Mouse (Mus musculus) embryonic facial prominence, embryonic 14.5 days (tissue): ENCODE results near the gene Btbd9. TPM values are rescaled to one million over a fixed set of nuclear protein-coding genes. Genes with fewer than 3 reads are reported as not detected.

Experiments used
- ATAC-seq: fragments of 200-750 bp; cut with Nextera tagmentation; 2 replicates; pipeline ENCODE4 v1.8.0; 2017; ENCODE audit warnings: low read depth, moderate number of reproducible peaks, moderate TSS enrichment
- DNase-seq: peaks from one replicate; pipeline ENCODE4 v3.0.0-alpha.2; 2015; ENCODE audit warnings: low spot score
- H3K27ac ChIP-seq: fragments of 300-500 bp; sonication (generic); replicated peaks from 2 replicates; pipeline ENCODE4 v1.5.1; 2014; ENCODE audit warnings: low read depth, mild to moderate bottlenecking, low read length, moderate library complexity
- H3K27me3 ChIP-seq: fragments of 300-500 bp; sonication (generic); replicated peaks from 2 replicates; pipeline ENCODE4 v1.6.1; 2014; ENCODE audit warnings: low read length; ENCODE audit not compliant: control insufficient read depth, insufficient read depth
- H3K36me3 ChIP-seq: fragments of 300-500 bp; sonication (generic); 2 replicates; pipeline ENCODE4 v1.6.1; 2014; ENCODE audit warnings: low read length, mixed read lengths; ENCODE audit not compliant: control insufficient read depth, insufficient read depth
- H3K4me1 ChIP-seq: fragments of 300-500 bp; sonication (generic); 2 replicates; pipeline ENCODE4 v1.6.1; 2014; ENCODE audit warnings: antibody characterized with exemption, low read length; ENCODE audit not compliant: control insufficient read depth, insufficient read depth
- H3K4me2 ChIP-seq: fragments of 300-500 bp; sonication (generic); 2 replicates; pipeline ENCODE4 v1.6.1; 2014; ENCODE audit warnings: low read depth, mild to moderate bottlenecking, low read length, moderate library complexity, mixed read lengths
- H3K4me3 ChIP-seq: fragments of 300-500 bp; sonication (generic); 2 replicates; pipeline ENCODE4 v1.5.1; 2014; ENCODE audit warnings: low read depth, mild to moderate bottlenecking, low read length
- H3K9ac ChIP-seq: fragments of 300-500 bp; sonication (generic); 2 replicates; pipeline ENCODE4 v1.6.1; 2014; ENCODE audit warnings: low read depth, mild to moderate bottlenecking, low read length, moderate library complexity, mixed read lengths
- H3K9me3 ChIP-seq: fragments of 300-500 bp; sonication (generic); 2 replicates; pipeline ENCODE4 v1.6.1; 2016; ENCODE audit warnings: low read length; ENCODE audit not compliant: control insufficient read depth
- WGBS: fragments of 180-500 bp; shearing (Covaris S2); extraction: QIAGEN DNeasy Blood & Tissue Kit; methylation state at CpG from one replicate; pipeline ENCODE4 v1.1.7; 2014; 5-methylcytosine and 5-hydroxymethylcytosine counted together
- polyA plus RNA-seq: library from polyadenylated mRNA; unstranded; fragments of >200 nt; fragmentation: Nextera tagmentation; extraction: Ambion mirVana; gene quantifications from 2 replicates; pipeline ENCODE4 v1.2.1, GENCODE M21; 2014

Gene Btbd9
- polyA plus RNA-seq, 1 experiment from 2014 or later, result 38.0 TPM

DNA sequence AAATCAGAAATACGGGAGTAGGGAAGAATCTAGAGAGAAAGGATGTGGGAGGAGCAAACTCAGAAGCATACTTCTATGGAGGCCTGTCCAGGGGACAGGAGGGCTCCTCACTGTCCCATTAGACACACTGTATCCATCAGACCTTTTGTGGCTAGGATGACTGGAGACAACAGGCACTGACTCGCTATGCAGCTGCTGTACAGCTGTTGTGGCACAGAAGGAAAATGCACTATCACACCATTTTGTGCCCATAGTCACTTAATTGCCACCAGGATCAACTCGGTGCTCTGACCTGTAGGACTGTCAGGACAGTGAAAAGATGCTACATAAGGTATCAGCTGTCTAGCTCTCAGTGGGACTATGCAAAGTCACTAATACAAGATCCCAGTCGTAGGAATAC is 266.7 kb downstream of the Btbd9 start:
- Histone ChIP-seq H3K9ac (no peak overlapping the region), H3K27ac (no peak overlapping the region), H3K9me3 (no peaks in the 10 kb centered on the region), H3K27me3 (no peaks in the 10 kb centered on the region), H3K36me3 (no peaks in the 10 kb centered on the region), H3K4me1 (no peaks in the 10 kb centered on the region), H3K4me2 (no peak overlapping the region), H3K4me3 (no peak overlapping the region)
- WGBS, result 61% methylated on average over 4 of the region's 4 CpGs
- DNase-seq, result no peak
- no peak for ATAC-seq

DNA sequence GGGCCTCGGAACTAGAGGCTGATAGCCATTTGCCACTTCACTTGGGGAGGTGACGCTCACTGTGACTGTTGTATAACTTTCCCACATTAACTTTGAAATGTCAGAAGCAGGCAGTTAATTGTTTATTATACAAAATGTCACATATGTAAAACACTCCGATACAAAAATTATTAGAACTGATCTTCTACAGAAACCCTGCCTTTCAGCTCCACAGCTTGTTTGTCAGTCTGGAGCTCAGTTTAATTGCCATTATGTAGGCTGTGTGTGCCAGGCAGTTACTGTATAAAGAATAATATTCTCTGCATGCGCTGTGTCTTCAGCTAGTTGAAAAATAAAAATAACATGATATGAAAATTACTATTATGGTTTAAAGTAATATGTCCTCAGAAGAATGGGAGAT is 267.4 kb downstream of the Btbd9 start:
- Histone ChIP-seq H3K4me1 (no peaks in the 10 kb centered on the region), H3K4me3 (no peak overlapping the region), H3K27me3 (no peaks in the 10 kb centered on the region), H3K9me3 (no peaks in the 10 kb centered on the region), H3K9ac (no peak overlapping the region), H3K4me2 (no peak overlapping the region), H3K36me3 (no peaks in the 10 kb centered on the region), H3K27ac (no peak overlapping the region)
- DNase-seq (no peak), ATAC-seq (no peak)
- WGBS, result 81% methylated on average over 4 of the region's 4 CpGs

DNA sequence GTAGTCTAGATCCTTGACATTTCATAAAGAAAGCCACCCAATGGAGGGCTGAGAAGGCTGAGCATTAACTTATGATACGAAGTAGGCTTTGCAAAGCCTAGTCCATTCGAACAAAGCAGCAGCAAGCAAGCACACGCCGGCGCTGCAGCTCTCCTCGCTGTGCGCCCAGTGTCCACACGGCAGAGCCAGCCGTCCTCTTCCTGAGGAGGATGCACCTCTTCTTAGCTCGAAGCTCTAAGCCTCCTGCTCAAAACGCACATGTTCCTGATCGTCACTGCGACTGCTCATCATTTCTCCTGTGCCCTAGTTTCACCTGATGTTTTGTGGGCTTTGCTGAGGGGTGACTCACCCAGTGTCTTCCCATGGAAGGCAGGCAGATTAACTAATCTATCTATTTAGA is 268.0 kb downstream of the Btbd9 start:
- Histone ChIP-seq H3K4me3 (no peak overlapping the region), H3K4me1 (no peaks in the 10 kb centered on the region), H3K9me3 (no peaks in the 10 kb centered on the region), H3K27ac (no peak overlapping the region), H3K27me3 (no peaks in the 10 kb centered on the region), H3K4me2 (no peak overlapping the region), H3K36me3 (no peaks in the 10 kb centered on the region), H3K9ac (no peak overlapping the region)
- 83% methylated on average over 13 of the region's 13 CpGs for WGBS
- ATAC-seq (no peak), DNase-seq (no peak)

DNA sequence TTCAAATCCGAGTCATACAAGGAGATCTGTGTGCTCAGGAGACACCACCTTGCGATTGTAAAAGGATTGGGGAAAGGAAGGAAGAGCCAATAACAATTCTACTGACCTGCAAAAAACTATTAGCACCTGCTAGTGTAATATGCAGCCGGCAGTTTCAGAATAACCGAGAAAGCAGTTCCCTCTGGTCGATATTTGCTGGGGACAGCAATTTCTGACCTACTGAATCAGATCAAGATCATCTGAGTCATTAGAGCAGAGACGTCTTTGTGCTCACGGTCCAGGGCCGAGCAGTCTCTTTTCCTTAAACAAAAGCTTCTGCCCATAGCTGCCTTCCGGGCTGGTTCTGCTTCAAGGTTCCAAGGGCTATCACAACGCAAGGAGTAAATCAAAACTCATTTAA is 269.1 kb downstream of the Btbd9 start:
- Histone ChIP-seq H3K27ac (no peak overlapping the region), H3K9ac (no peak overlapping the region), H3K9me3 (no peaks in the 10 kb centered on the region), H3K4me1 (no peaks in the 10 kb centered on the region), H3K27me3 (no peaks in the 10 kb centered on the region), H3K4me3 (no peak overlapping the region), H3K4me2 (no peak overlapping the region), H3K36me3 (no peaks in the 10 kb centered on the region)
- WGBS, result 71% methylated on average over 10 of the region's 10 CpGs
- ATAC-seq (no peak), DNase-seq (no peak)

DNA sequence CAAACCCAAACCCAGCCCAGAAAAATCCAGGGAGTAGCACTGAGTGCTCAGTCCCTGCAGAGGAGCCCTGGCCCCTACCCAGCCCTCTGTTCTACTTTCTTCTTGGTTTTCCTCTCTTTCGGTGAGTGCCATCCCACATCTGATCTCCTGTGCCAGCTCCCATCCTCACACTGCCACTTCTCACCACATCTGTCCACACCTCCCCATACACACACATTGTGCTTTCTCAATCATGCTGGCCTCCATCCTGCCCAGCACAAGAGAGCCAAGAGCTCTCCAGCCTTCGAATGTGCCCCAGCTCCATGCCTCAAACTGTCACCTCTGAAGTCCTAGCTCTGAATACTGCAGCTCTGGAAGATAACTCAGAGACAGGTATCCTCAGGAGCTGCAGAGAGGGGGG is 271.5 kb downstream of the Btbd9 start:
- H3K4me3 ChIP-seq, result no peak overlapping the region
- no peak overlapping the region for H3K9ac ChIP-seq
- H3K27ac ChIP-seq, result no peak overlapping the region
- 78% methylated on average over 2 of the region's 2 CpGs for WGBS
- no peaks in the 10 kb centered on the region for H3K27me3 ChIP-seq
- no peak overlapping the region for H3K4me2 ChIP-seq
- ATAC-seq (no peak), DNase-seq (no peak)
- no peaks in the 10 kb centered on the region for H3K4me1 ChIP-seq
- no peaks in the 10 kb centered on the region for H3K36me3 ChIP-seq
- H3K9me3 ChIP-seq, result no peaks in the 10 kb centered on the region

DNA sequence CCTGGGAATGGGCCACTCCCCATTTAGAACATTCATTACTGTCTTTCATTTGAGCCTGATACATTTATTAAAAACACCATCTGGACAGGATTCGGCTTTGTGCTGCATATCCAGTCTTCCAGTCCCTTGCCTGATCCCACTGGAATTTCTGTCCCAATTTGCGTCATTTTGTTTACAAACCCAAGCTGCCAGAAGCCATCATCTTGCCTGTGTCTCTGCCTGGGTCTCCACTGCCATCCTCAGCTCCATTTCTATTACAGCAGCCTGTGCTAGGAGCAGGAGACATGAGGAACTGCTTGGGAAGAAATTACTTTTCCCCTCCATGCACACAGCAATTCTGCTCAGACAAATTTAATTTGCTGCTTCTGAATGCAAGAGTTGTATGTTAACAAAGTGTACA is 274.9 kb downstream of the Btbd9 start:
- H3K4me3 ChIP-seq, result no peak overlapping the region
- no peaks in the 10 kb centered on the region for H3K27me3 ChIP-seq
- ATAC-seq (no peak), DNase-seq (no peak)
- no peak overlapping the region for H3K9ac ChIP-seq
- H3K9me3 ChIP-seq, result no peaks in the 10 kb centered on the region
- WGBS, result 53% methylated on average over 2 of the region's 2 CpGs
- no peak overlapping the region for H3K4me2 ChIP-seq
- H3K27ac ChIP-seq, result no peak overlapping the region
- H3K4me1 ChIP-seq, result no peaks in the 10 kb centered on the region
- no peaks in the 10 kb centered on the region for H3K36me3 ChIP-seq

DNA sequence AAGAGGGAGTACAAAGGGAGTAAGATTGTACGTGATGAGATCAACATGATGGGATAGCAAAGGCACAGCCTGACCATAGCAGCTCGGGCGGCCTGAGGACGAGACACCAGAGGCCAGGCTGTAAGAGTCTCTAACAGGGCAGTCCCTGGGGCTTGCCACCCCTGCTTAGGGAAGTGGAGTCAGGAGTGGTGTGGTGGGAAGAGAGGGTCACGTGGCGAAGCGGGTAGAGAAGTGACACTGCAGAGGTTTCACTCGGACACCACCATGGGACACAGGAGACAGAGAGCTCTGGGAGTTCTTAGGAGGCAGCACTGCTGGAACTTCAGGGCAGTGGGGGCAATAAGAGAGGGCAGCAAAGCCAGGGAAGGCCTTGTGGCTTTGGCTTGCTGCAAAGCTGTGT is 278.9 kb downstream of the Btbd9 start:
- WGBS, result 94% methylated on average over 8 of the region's 8 CpGs
- no peak overlapping the region for H3K4me2 ChIP-seq
- ATAC-seq (no peak), DNase-seq (no peak)
- no peak overlapping the region for H3K27ac ChIP-seq
- no peaks in the 10 kb centered on the region for H3K27me3 ChIP-seq
- peaks cover 3% of the 10 kb centered on the region; the same call in 1 of the 2 replicates for H3K4me1 ChIP-seq
- no peaks in the 10 kb centered on the region for H3K36me3 ChIP-seq
- no peak overlapping the region for H3K9ac ChIP-seq
- no peaks in the 10 kb centered on the region for H3K9me3 ChIP-seq
- no peak overlapping the region for H3K4me3 ChIP-seq

DNA sequence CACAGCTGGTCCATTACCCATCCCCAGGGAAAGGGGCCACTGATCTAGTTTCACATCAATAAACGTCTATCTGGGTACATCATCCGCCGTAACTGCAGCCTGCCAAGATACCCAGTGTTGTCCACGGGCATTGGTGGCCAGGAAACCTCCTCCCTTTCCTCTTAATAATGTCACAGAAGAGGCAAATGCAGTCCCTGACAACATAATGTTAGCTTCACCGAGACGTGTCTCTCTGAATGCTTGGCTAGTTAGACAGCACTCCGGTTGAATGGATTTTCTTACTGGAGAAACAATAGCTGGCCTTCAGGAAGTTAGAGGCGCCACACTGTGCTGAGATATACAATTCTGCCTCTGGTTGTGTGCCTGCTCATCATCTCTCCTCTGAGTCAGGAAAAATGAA is 280.2 kb downstream of the Btbd9 start:
- Histone ChIP-seq H3K27me3 (no peaks in the 10 kb centered on the region), H3K36me3 (no peaks in the 10 kb centered on the region), H3K9ac (no peak overlapping the region), H3K4me2 (no peak overlapping the region), H3K9me3 (no peaks in the 10 kb centered on the region), H3K27ac (no peak overlapping the region), H3K4me1 (peaks cover 3% of the 10 kb centered on the region; the same call in 1 of the 2 replicates), H3K4me3 (no peak overlapping the region)
- ATAC-seq, result no peak
- DNase-seq, result no peak
- WGBS, result 52% methylated on average over 8 of the region's 8 CpGs

DNA sequence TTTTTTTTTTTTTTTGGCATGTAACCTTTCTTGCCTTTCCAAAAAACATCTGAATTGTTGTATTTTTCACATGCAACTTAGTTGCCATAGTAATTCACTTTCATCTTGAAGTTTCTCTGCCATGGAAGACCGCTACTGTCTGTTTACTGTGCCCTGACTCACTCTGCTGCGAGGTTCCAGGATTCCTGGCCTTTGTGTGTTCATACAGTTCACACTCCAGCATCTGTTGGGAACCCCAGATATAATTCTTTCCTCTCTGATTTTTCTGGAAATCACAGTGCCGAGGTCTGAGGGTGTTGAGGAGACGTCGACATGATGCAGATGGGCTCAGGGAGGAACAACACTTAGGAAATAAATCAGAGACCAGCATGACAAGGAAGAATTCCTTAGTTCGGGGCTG is 283.6 kb downstream of the Btbd9 start:
- H3K36me3 ChIP-seq, result no peaks in the 10 kb centered on the region
- peaks cover 3% of the 10 kb centered on the region; the same call in 1 of the 2 replicates for H3K4me1 ChIP-seq
- no peaks in the 10 kb centered on the region for H3K9me3 ChIP-seq
- WGBS, result 56% methylated on average over 6 of the region's 6 CpGs
- H3K27me3 ChIP-seq, result no peaks in the 10 kb centered on the region
- no peak for ATAC-seq
- H3K4me3 ChIP-seq, result no peak overlapping the region
- H3K9ac ChIP-seq, result no peak overlapping the region
- no peak for DNase-seq
- no peak overlapping the region for H3K27ac ChIP-seq
- H3K4me2 ChIP-seq, result no peak overlapping the region
